Mouse (Mus musculus) liver, adult 2 months (tissue): Measurements from ENCODE around the gene Gpr137. TPM values are rescaled to one million over a fixed set of nuclear protein-coding genes. Genes with fewer than 3 reads are reported as not detected.

ENCODE experiments used
- DNase-seq: peaks from one replicate; pipeline ENCODE4 v3.0.0-alpha.2; 2011; ENCODE audit warnings: low read depth, low spot score; ENCODE audit errors: extremely low read depth
- H3K27ac ChIP-seq: fragments of 200-500 bp; replicated peaks from 2 replicates; pipeline ENCODE4 v1.5.1; 2012; ENCODE audit warnings: low read depth, mild to moderate bottlenecking, control low read depth, inconsistent platforms, low read length; ENCODE audit not compliant: insufficient read depth
- H3K27me3 ChIP-seq: fragments of 200-500 bp; 2 replicates; pipeline ENCODE4 v1.6.1; 2012; ENCODE audit warnings: mild to moderate bottlenecking, moderate library complexity, low read length, inconsistent platforms; ENCODE audit not compliant: control insufficient read depth, insufficient read depth
- H3K36me3 ChIP-seq: fragments of 200-500 bp; 2 replicates; pipeline ENCODE4 v1.6.1; 2012; ENCODE audit warnings: low read length, inconsistent platforms; ENCODE audit not compliant: control insufficient read depth, insufficient read depth
- H3K4me1 ChIP-seq: fragments of 200-500 bp; 2 replicates; pipeline ENCODE4 v1.6.1; 2011; ENCODE audit warnings: low read length; ENCODE audit not compliant: control insufficient read depth, insufficient read depth
- H3K4me3 ChIP-seq: fragments of 200-500 bp; 2 replicates; pipeline ENCODE4 v1.5.1; 2011; ENCODE audit warnings: low read depth, mild to moderate bottlenecking, control low read depth, low read length, moderate library complexity; ENCODE audit not compliant: insufficient read depth
- H3K79me2 ChIP-seq: fragments of 200-500 bp; 2 replicates; pipeline ENCODE4 v1.6.1; 2012; ENCODE audit warnings: inconsistent platforms, mild to moderate bottlenecking, low read length, moderate library complexity; ENCODE audit not compliant: control insufficient read depth, insufficient read depth
- H3K9ac ChIP-seq: fragments of 200-500 bp; 2 replicates; pipeline ENCODE4 v1.6.1; 2012; ENCODE audit warnings: low read depth, mild to moderate bottlenecking, control low read depth, inconsistent platforms, low read length
- CTCF ChIP-seq: fragments of 200-500 bp; IDR thresholded peaks from 2 replicates; pipeline ENCODE4 v1.5.1; 2011; ENCODE audit warnings: low read depth, low read length, control low read depth
- POLR2A ChIP-seq: fragments of 200-500 bp; IDR thresholded peaks from 2 replicates; pipeline ENCODE4 v1.6.1; 2011; ENCODE audit warnings: low read length, control low read depth; ENCODE audit not compliant: insufficient read depth; ENCODE audit errors: extremely low read depth
- WGBS: fragments of 180-500 bp; shearing (Covaris S2); methylation state at CpG from one replicate; pipeline ENCODE4 v1.1.7; 2018; 5-methylcytosine and 5-hydroxymethylcytosine counted together
- polyA plus RNA-seq: library from polyadenylated mRNA; depleted of rRNA; stranded (reverse); fragments of >200 nt; gene quantifications from 2 replicates; pipeline ENCODE4 v1.2.3, GENCODE M21; 2012
- total RNA-seq: library from RNA; depleted of rRNA; stranded (reverse); fragments of >200 nt; gene quantifications from 2 replicates; pipeline ENCODE4 v1.2.3, GENCODE M21; 2014

Gpr137 gene
- total and polyA plus RNA-seq, 2 experiments: 12.3 to 61.1 TPM

DNA sequence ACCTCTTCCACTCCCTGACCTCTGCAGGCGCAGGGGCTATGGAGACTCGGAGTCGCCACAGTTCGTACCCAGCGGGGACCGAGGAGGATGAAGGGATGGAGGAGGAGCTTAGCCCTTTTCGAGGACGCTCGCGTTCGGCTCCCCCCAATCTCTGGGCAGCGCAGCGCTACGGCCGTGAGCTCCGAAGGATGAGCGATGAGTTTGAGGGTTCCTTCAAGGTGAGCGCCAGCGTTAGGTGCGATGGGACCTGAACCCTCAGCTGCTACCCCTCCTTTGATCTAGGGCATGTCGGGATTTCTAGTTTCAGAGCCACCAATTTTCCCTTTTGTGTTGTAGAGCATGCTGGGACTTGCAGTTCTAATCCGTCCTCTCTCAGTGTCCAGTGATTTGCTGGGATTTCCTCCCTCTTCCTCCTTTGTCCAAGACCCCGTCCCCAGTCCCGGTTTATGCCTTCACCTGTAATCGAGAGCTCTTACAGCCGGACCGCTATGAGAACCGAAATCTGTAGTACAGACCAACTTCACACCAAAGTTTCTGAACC, 8.4 kb upstream of the Gpr137 start:
- peak; percentile 72 for DNase-seq
- peak overlapping the region; percentile 74 for H3K9ac ChIP-seq
- no peaks in the 10 kb centered on the region for H3K79me2 ChIP-seq
- H3K36me3 ChIP-seq: no peaks in the 10 kb centered on the region
- no peaks in the 10 kb centered on the region for H3K27me3 ChIP-seq
- peak overlapping the region; percentile 72 for H3K4me3 ChIP-seq
- peaks cover 11% of the 10 kb centered on the region for H3K4me1 ChIP-seq
- no peak for TF ChIP-seq CTCF
- 0 out of 2 replicates have a peak, but pooled peaks have one; percentile 46 for TF ChIP-seq POLR2A
- WGBS: under 1% methylated on average over 28 of the region's 28 CpGs
- H3K27ac ChIP-seq: peak overlapping the region; percentile 77

- no peak for TF ChIP-seq POLR2A
- TF ChIP-seq CTCF: no peak
- Histone ChIP-seq H3K9ac (no peak overlapping the region), H3K4me3 (no peak overlapping the region), H3K4me1 (peaks cover 11% of the 10 kb centered on the region), H3K27me3 (no peaks in the 10 kb centered on the region), H3K79me2 (no peaks in the 10 kb centered on the region), H3K36me3 (no peaks in the 10 kb centered on the region), H3K27ac (no peak overlapping the region)
- 68% methylated on average over 5 of the region's 5 CpGs for whole genome bisulfite sequencing
- no peak for DNase-seq
Measured at GRCm38 (mm10) chr19:6949951-6950350, 7.7 kb upstream of the Gpr137 start.

DNA sequence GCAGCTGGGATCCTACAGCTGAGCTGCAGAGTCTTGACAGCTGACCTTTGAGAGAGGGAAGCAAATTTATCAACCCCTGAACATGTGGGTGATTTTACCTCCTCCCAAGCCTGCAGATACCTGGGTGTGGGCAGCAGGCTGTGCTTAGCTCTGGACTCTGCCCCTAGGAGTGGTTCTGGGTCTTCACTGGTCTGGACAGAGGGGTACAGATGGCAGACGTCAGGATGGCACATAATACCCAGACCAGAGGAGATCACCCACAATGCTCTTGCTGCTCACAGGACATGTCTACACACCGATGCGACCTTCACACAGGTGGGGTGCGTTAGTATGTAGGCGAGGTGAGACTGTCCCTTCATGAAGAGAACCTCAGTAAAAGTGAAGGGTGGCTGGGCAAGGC, 7.3 kb upstream of the Gpr137 start:
- peaks cover 11% of the 10 kb centered on the region for H3K4me1 ChIP-seq
- H3K9ac ChIP-seq: no peak overlapping the region
- no peaks in the 10 kb centered on the region for H3K27me3 ChIP-seq
- H3K4me3 ChIP-seq: no peak overlapping the region
- no peak for DNase-seq
- no peaks in the 10 kb centered on the region for H3K79me2 ChIP-seq
- 93% methylated on average over 5 of the region's 5 CpGs for WGBS
- TF ChIP-seq CTCF: no peak
- no peak for TF ChIP-seq POLR2A
- H3K36me3 ChIP-seq: no peaks in the 10 kb centered on the region
- H3K27ac ChIP-seq: no peak overlapping the region

DNA sequence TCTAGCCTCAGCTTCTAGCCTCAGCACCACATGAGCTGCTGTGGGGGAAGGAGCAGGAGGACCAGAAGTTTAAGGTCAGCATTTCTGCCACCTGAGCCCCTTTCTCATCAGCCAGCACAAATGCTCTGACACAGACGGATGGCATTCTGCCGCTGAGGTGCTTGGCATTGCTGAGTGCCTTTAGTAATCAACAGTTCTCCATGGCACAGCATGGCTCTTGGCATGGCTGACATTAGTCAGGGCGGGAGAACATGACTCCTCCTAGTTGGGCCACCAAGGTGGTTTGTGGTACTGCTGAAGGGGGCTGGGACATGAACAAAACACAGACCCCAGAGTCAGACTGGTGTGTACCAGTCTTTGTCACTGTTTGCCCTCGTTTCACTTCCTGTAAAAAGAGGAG, 5.9 kb upstream of the Gpr137 start:
- TF ChIP-seq POLR2A: no peak
- TF ChIP-seq CTCF: no peak
- H3K4me1 ChIP-seq: peaks cover 6% of the 10 kb centered on the region

GRCm38 (mm10) chr19:6947742-6948141, 5.5 kb upstream of the Gpr137 start:
- no peak for DNase-seq
- WGBS: 77% methylated on average over 4 of the region's 4 CpGs
- no peaks in the 10 kb centered on the region for H3K27me3 ChIP-seq
- H3K27ac ChIP-seq: no peak overlapping the region
- no peak overlapping the region for H3K4me3 ChIP-seq
- no peak for TF ChIP-seq POLR2A
- TF ChIP-seq CTCF: no peak
- H3K9ac ChIP-seq: no peak overlapping the region
- peaks cover 5% of the 10 kb centered on the region for H3K79me2 ChIP-seq
- H3K4me1 ChIP-seq: peaks cover 4% of the 10 kb centered on the region; the same call in 1 of the 2 replicates
- no peaks in the 10 kb centered on the region for H3K36me3 ChIP-seq

More for the DNA sequence above, 5.9 kb upstream of the Gpr137 start:
- DNase-seq: no peak
- Histone ChIP-seq H3K36me3 (no peaks in the 10 kb centered on the region), H3K79me2 (0 out of 2 replicates have a peak, but pooled peaks cover 2% of the 10 kb centered on the region), H3K27me3 (no peaks in the 10 kb centered on the region), H3K27ac (no peak overlapping the region), H3K4me3 (no peak overlapping the region), H3K9ac (no peak overlapping the region)
- 86% methylated on average over 4 of the region's 4 CpGs for WGBS

DNA sequence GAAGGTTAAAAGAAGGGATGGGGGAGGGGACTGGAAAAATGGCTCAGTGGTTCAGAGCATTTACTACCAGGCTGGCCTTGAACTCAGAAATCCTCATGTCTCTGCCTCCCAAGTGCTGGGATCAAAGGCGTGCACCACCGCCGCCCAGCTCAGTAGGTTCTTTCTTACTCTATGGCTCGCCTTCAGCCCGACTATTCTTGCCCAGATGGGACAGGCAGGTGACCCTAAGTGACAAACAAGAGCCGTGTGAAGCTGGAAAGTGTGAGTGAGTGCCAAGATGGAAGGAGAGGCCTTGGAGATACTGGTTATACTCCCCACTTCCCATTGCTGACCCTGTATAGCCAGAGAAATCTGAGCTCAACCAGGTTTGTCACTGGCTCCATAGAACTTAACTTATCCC, 1.4 kb upstream of the Gpr137 start:
- H3K9ac ChIP-seq: no peak overlapping the region
- no peak overlapping the region for H3K4me3 ChIP-seq
- H3K36me3 ChIP-seq: no peaks in the 10 kb centered on the region
- H3K27me3 ChIP-seq: no peaks in the 10 kb centered on the region
- no peak for DNase-seq
- H3K4me1 ChIP-seq: peaks cover 11% of the 10 kb centered on the region
- H3K79me2 ChIP-seq: peaks cover 8% of the 10 kb centered on the region
- H3K27ac ChIP-seq: no peak overlapping the region
- 98% methylated on average over 6 of the region's 6 CpGs for WGBS
- TF ChIP-seq CTCF: no peak
- no peak for TF ChIP-seq POLR2A
